Mouse (Mus musculus) megakaryocyte, embryonic 14.5 days (primary cell): ENCODE measurements at regions not wholly inside any gene's neighbourhood (a gene's known extent, or its start where the extent isn't known, plus 50 kb on each side); places are given as distances from the start of the nearest gene placed in this dataset.

ENCODE experiments used
- FLI1 ChIP-seq: IDR thresholded peaks from 2 replicates; pipeline ENCODE4 v1.6.1; 2012; ENCODE audit warnings: low read length, inconsistent platforms, mixed read lengths
- GATA1 ChIP-seq: IDR thresholded peaks from 3 replicates; pipeline ENCODE4 v1.6.1; 2012; ENCODE audit warnings: mixed read lengths, low read length, inconsistent platforms, borderline replicate concordance

GRCm38 (mm10) chr15:68396566-68396965, 1895.9 kb upstream of the Lrrc6 start:
- TF ChIP-seq GATA1 (no peak), FLI1 (no peak)
